Mouse (Mus musculus) CH12.LX (cell line): Measurements from ENCODE around the gene B3galnt2. TPM values are rescaled to one million over a fixed set of nuclear protein-coding genes. Genes with fewer than 3 reads are reported as not detected.
"Not testable (repeated sequence)": the region's sequence is repeated elsewhere in the genome, so short reads cannot be mapped to it uniquely, and the experiment has no call there.

Source experiments
- DNase-seq: peaks from one replicate; pipeline ENCODE4 v3.0.0-alpha.2; 2013; ENCODE audit errors: extremely low read depth
- H3K27ac ChIP-seq: 2 replicates; pipeline ENCODE4 v1.5.1; 2012; ENCODE audit warnings: low read depth, mild to moderate bottlenecking, control low read depth, moderate library complexity; ENCODE audit not compliant: insufficient read depth
- H3K27me3 ChIP-seq: replicated peaks from 2 replicates; pipeline ENCODE3; 2012; ENCODE audit warnings: inconsistent platforms
- H3K36me3 ChIP-seq, 2 experiments: replicated peaks in 1 of 2; 2 replicates each; pipeline versions ENCODE3 to v1.6.1; 2012; ENCODE audit warnings: inconsistent platforms in 1 of 2, low read length in 1 of 2, mild to moderate bottlenecking in 1 of 2, mixed read lengths in 1 of 2, moderate library complexity in 1 of 2; ENCODE audit not compliant: control insufficient read depth in 1 of 2, insufficient read depth in 1 of 2
- H3K4me1 ChIP-seq, 2 experiments: 2 replicates each; pipeline ENCODE4 v1.6.1; 2012; ENCODE audit warnings: inconsistent platforms in 1 of 2, moderate library complexity in 1 of 2; ENCODE audit not compliant: insufficient read depth in 2 of 2, control insufficient read depth in 1 of 2
- H3K4me2 ChIP-seq: 2 replicates; pipeline ENCODE4 v1.6.1; 2012; ENCODE audit warnings: low read depth, mild to moderate bottlenecking, control low read depth; ENCODE audit not compliant: poor library complexity, insufficient read depth, severe bottlenecking
- H3K4me3 ChIP-seq, 3 experiments: fragments of 150-350 bp in 1 of 3; sonication (generic) in 1 of 3; replicated peaks in 1 of 3; 2 replicates each; pipeline versions ENCODE3 to v1.5.1; 2011 to 2012; ENCODE audit warnings: low read depth in 2 of 3, low read length in 2 of 3, mild to moderate bottlenecking in 2 of 3, moderate library complexity in 2 of 3, control low read depth in 1 of 3, improper control_type of control experiment in 1 of 3, inconsistent platforms in 1 of 3, mixed read lengths in 1 of 3; ENCODE audit not compliant: poor library complexity in 1 of 3
- H3K79me2 ChIP-seq: replicated peaks from 2 replicates; pipeline ENCODE4 v1.6.1; 2012; ENCODE audit warnings: mild to moderate bottlenecking, moderate library complexity; ENCODE audit not compliant: control insufficient read depth, poor library complexity, insufficient read depth, severe bottlenecking; ENCODE audit errors: extremely low read depth
- H3K9ac ChIP-seq: 2 replicates; pipeline ENCODE4 v1.6.1; 2012; ENCODE audit warnings: low read depth, mild to moderate bottlenecking, control low read depth, moderate library complexity; ENCODE audit not compliant: insufficient read depth
- H3K9me3 ChIP-seq: replicated peaks from 2 replicates; pipeline ENCODE3; 2012; ENCODE audit warnings: low read length, inconsistent platforms, mixed read lengths
- CHD2 ChIP-seq: IDR thresholded peaks from 2 replicates; pipeline ENCODE4 v1.6.1; 2011; ENCODE audit warnings: low read length, improper control_type of control experiment
- CTCF ChIP-seq, 2 experiments: IDR thresholded peaks in 1 of 2; conservative IDR thresholded peaks in 1 of 2; 2 replicates each; pipeline ENCODE4 v1.5.1; 2011 to 2012; ENCODE audit warnings: low read depth in 2 of 2, low read length in 2 of 2, improper control_type of control experiment in 1 of 2, inconsistent platforms in 1 of 2, mild to moderate bottlenecking in 1 of 2, moderate library complexity in 1 of 2
- ELF1 ChIP-seq: IDR thresholded peaks from 2 replicates; pipeline ENCODE4 v1.6.1; 2014; ENCODE audit warnings: low read depth, mild to moderate bottlenecking, inconsistent platforms, low read length, improper control_type of control experiment
- ETS1 ChIP-seq: conservative IDR thresholded peaks from 2 replicates; pipeline ENCODE4 v1.6.1; 2012; ENCODE audit warnings: low read depth, mild to moderate bottlenecking, inconsistent platforms, low read length, improper control_type of control experiment, moderate library complexity
- IRF4 ChIP-seq: IDR thresholded peaks from 2 replicates; pipeline ENCODE4 v1.6.1; 2014; ENCODE audit warnings: low read depth, mild to moderate bottlenecking, inconsistent platforms, low read length, improper control_type of control experiment
- MAX ChIP-seq: IDR thresholded peaks from 2 replicates; pipeline ENCODE4 v1.6.1; 2011; ENCODE audit warnings: low read length, improper control_type of control experiment
- MEF2A ChIP-seq: IDR thresholded peaks from 2 replicates; pipeline ENCODE4 v1.6.1; 2014; ENCODE audit warnings: low read depth, mild to moderate bottlenecking, inconsistent platforms, low read length, improper control_type of control experiment, borderline replicate concordance
- MYC ChIP-seq: IDR thresholded peaks from 2 replicates; pipeline ENCODE4 v1.6.1; 2011; ENCODE audit warnings: low read depth, mild to moderate bottlenecking, improper control_type of control experiment, low read length
- POLR2AphosphoS2 ChIP-seq: IDR thresholded peaks from 2 replicates; pipeline ENCODE4 v1.6.1; 2011; ENCODE audit warnings: low read depth, low read length, improper control_type of control experiment
- SIN3A ChIP-seq: IDR thresholded peaks from 2 replicates; pipeline ENCODE4 v1.6.1; 2012; ENCODE audit warnings: low read length, improper control_type of control experiment, inconsistent platforms
- ZC3H11A ChIP-seq: IDR thresholded peaks from 2 replicates; pipeline ENCODE4 v1.6.1; 2012; ENCODE audit warnings: low read depth, mild to moderate bottlenecking, inconsistent platforms, low read length, improper control_type of control experiment
- ZMIZ1 ChIP-seq: IDR thresholded peaks from 2 replicates; pipeline ENCODE4 v1.6.1; 2012; ENCODE audit warnings: low read depth, mild to moderate bottlenecking, inconsistent platforms, low read length, improper control_type of control experiment
- dilution Hi-C: fragments of 300-500 bp; cut with MboI; formaldehyde crosslinking; loops from 2 replicates; pipeline ENCODE4 v1.14.3; 2020; ENCODE audit warnings: low sequenced_read_pairs; ENCODE audit not compliant: extremely low pct_unique_long_range_greater_than_20kb, extremely low pct_ligation_motif_present
- in situ Hi-C: fragments of 300-500 bp; cut with MboI; formaldehyde crosslinking; loops from 3 replicates; pipeline ENCODE4 v1.14.3; 2019; ENCODE audit warnings: low sequenced_read_pairs, low pct_ligation_motif_present, low pct_unique_long_range_greater_than_20kb, mixed read lengths
- polyA plus RNA-seq: library from polyadenylated mRNA; unstranded; fragments of >175 nt; gene quantifications from 2 replicates; pipeline ENCODE4 v1.2.1, GENCODE M21; 2012; ENCODE audit warnings: low read depth; ENCODE audit not compliant: insufficient read length
- total RNA-seq, 2 experiments: library from RNA; depleted of rRNA; stranded (reverse); fragments of 300-350 nt in 1 of 2; fragments of >200 nt in 1 of 2; gene quantifications; 2 replicates each; pipeline ENCODE4 v1.2.3; 2012 to 2014

The B3galnt2 gene
- total and polyA plus RNA-seq, 3 experiments, result 34.1 to 49.3 (median 48.3) TPM

- TF ChIP-seq ZC3H11A (no peak), MEF2A (no peak), IRF4 (0 out of 2 replicates have a peak, but pooled peaks have one; percentile 4), ELF1 (no peak), ZMIZ1 (no peak)
Observed at GRCm38 (mm10) chr13:14034073-14034348, 79.7 kb downstream of the B3galnt2 start (continued).

- H3K4me2 ChIP-seq, H3K27me3 ChIP-seq, H3K9me3 ChIP-seq, H3K9ac ChIP-seq, dilution Hi-C loops, H3K4me3 ChIP-seq, H3K27ac ChIP-seq, DNase-seq, in situ Hi-C loops: not testable (repeated sequence)
- H3K36me3 ChIP-seq, result peaks cover 2 to 19% of the 10 kb centered on the region in 2 experiments
- TF ChIP-seq CTCF (conservative IDR thresholded peaks at IDR 0.05 in 1 of 2, IDR thresholded peaks at IDR 0.05 in 1 of 2; ENCODE audit: low read depth in 2 of 2, low read length in 2 of 2) (peak in 1 of 2 experiments; percentile 24; a peak in 1 of 4 replicates), MYC (0 out of 2 replicates have a peak, but pooled peaks have one; percentile 28)
- H3K4me1 ChIP-seq, result peaks cover 5 to 32% of the 10 kb centered on the region in 2 experiments; a peak in 3 of 4 replicates
- peaks cover 71% of the 10 kb centered on the region for H3K79me2 ChIP-seq
Observed at GRCm38 (mm10) chr13:14035352-14035751, 81.1 kb downstream of the B3galnt2 start.

GRCm38 (mm10) chr13:14035875-14036630 lies 81.8 kb downstream of the B3galnt2 start:
- Histone ChIP-seq H3K4me1 (peaks cover 5 to 39% of the 10 kb centered on the region in 2 experiments; a peak in 3 of 4 replicates), H3K4me3 (no peak overlapping the region), H3K4me2 (no peak overlapping the region), H3K27ac (no peak overlapping the region), H3K79me2 (peaks cover 67% of the 10 kb centered on the region), H3K27me3 (no peaks in the 10 kb centered on the region), H3K36me3 (peaks cover 2 to 19% of the 10 kb centered on the region in 2 experiments), H3K9me3 (no peaks in the 10 kb centered on the region), H3K9ac (no peak overlapping the region)
- TF ChIP-seq POLR2AphosphoS2 (no peak), ETS1 (no peak), CHD2 (no peak), MAX (no peak), SIN3A (no peak), ELF1 (no peak)
- dilution Hi-C loops (no loop called here), in situ Hi-C loops (no loop called here)
- no peak for DNase-seq
